Mouse (Mus musculus) spleen, adult 2 months (tissue): ENCODE measurements around the gene Arl10.

ENCODE experiments used
- CTCF ChIP-seq: fragments of 200-500 bp; IDR thresholded peaks from 2 replicates; pipeline ENCODE4 v1.5.1; 2011; ENCODE audit warnings: mild to moderate bottlenecking, inconsistent platforms; ENCODE audit not compliant: insufficient read depth, insufficient read length, insufficient replicate concordance; ENCODE audit errors: extremely low read depth
- POLR2A ChIP-seq: fragments of 200-500 bp; IDR thresholded peaks from 2 replicates; pipeline ENCODE4 v1.6.1; 2011; ENCODE audit warnings: low read depth, low read length, inconsistent platforms

GRCm38 (mm10) chr13:54589996-54590951, 15.5 kb downstream of the Arl10 start, which contains the start of the genes Nop16 and Higd2a:
- TF ChIP-seq CTCF (no peak), POLR2A (peak; percentile 4; the same call in 1 of the 2 replicates)
